Mouse (Mus musculus) intestine, postnatal 0 days (tissue): ENCODE results near the gene Slc11a2. TPM values are rescaled to one million over a fixed set of nuclear protein-coding genes. Genes with fewer than 3 reads are reported as not detected.
"Not testable (repeated sequence)": the region's sequence is repeated elsewhere in the genome, so short reads cannot be mapped to it uniquely, and the experiment has no call there.

Source experiments
- ATAC-seq: fragments of 200-750 bp; cut with Nextera tagmentation; 2 replicates; pipeline ENCODE4 v1.8.0; 2017; ENCODE audit warnings: mild to moderate bottlenecking, moderate TSS enrichment, moderate library complexity
- H3K27ac ChIP-seq: fragments of 300-500 bp; sonication (generic); 2 replicates; pipeline ENCODE4 v1.5.1; 2014; ENCODE audit warnings: mild to moderate bottlenecking, low read depth, low read length, moderate library complexity
- H3K27me3 ChIP-seq: fragments of 300-500 bp; sonication (generic); replicated peaks from 2 replicates; pipeline ENCODE4 v1.6.1; 2014; ENCODE audit warnings: low read length, mixed read lengths; ENCODE audit not compliant: control insufficient read depth, insufficient read depth
- H3K36me3 ChIP-seq: fragments of 300-500 bp; sonication (generic); 2 replicates; pipeline ENCODE4 v1.6.1; 2014; ENCODE audit warnings: mild to moderate bottlenecking, moderate library complexity; ENCODE audit not compliant: control insufficient read depth, insufficient read depth
- H3K4me1 ChIP-seq: fragments of 300-500 bp; sonication (generic); replicated peaks from 2 replicates; pipeline ENCODE4 v1.6.1; 2014; ENCODE audit warnings: antibody characterized with exemption, low read length, mixed read lengths; ENCODE audit not compliant: control insufficient read depth, insufficient read depth
- H3K4me2 ChIP-seq: fragments of 300-500 bp; sonication (generic); replicated peaks from 2 replicates; pipeline ENCODE4 v1.6.1; 2014; ENCODE audit warnings: low read depth, mild to moderate bottlenecking, moderate library complexity
- H3K4me3 ChIP-seq: fragments of 300-500 bp; sonication (generic); 2 replicates; pipeline ENCODE4 v1.5.1; 2014; ENCODE audit warnings: low read depth, low read length
- H3K9ac ChIP-seq: fragments of 300-500 bp; sonication (generic); 2 replicates; pipeline ENCODE4 v1.6.1; 2014; ENCODE audit warnings: mild to moderate bottlenecking, low read depth, low read length
- H3K9me3 ChIP-seq: fragments of 300-500 bp; sonication (generic); 2 replicates; pipeline ENCODE4 v1.6.1; 2016; ENCODE audit warnings: mixed run types; ENCODE audit not compliant: control insufficient read depth
- CTCF ChIP-seq: sonication (generic); IDR thresholded peaks from 2 replicates; pipeline ENCODE4 v1.5.1; 2016; ENCODE audit warnings: low read depth, mild to moderate bottlenecking, control low read depth, antibody characterized with exemption, moderate library complexity
- WGBS: fragments of 180-500 bp; shearing (Covaris S2); extraction: QIAGEN DNeasy Blood & Tissue Kit; methylation state at CpG from one replicate; pipeline ENCODE4 v1.1.7; 2014; 5-methylcytosine and 5-hydroxymethylcytosine counted together
- polyA plus RNA-seq: library from polyadenylated mRNA; unstranded; fragments of >200 nt; fragmentation: Nextera tagmentation; extraction: Ambion mirVana; gene quantifications from 2 replicates; pipeline ENCODE4 v1.2.1, GENCODE M21; 2015

The Slc11a2 gene
- polyA plus RNA-seq, 1 experiment from 2014 or later = 44.7 TPM

- Histone ChIP-seq H3K9ac (no peak overlapping the region), H3K36me3 (no peaks in the 10 kb centered on the region), H3K9me3 (no peaks in the 10 kb centered on the region), H3K4me3 (no peak overlapping the region), H3K4me1 (no peaks in the 10 kb centered on the region), H3K27ac (no peak overlapping the region), H3K27me3 (no peaks in the 10 kb centered on the region), H3K4me2 (no peak overlapping the region)
- TF ChIP-seq CTCF = no peak
- ATAC-seq = peak; percentile 48
- 39% methylated on average over 2 of the region's 2 CpGs for WGBS
Observed at GRCm38 (mm10) chr15:100380104-100380503, 44.8 kb downstream of the Slc11a2 start.

- ATAC-seq = no peak
Observed at GRCm38 (mm10) chr15:100379658-100380057, 45.2 kb downstream of the Slc11a2 start.

GRCm38 (mm10) chr15:100377847-100378505, 46.9 kb downstream of the Slc11a2 start:
- peak; percentile 41 for TF ChIP-seq CTCF
- H3K4me3 ChIP-seq, H3K4me1 ChIP-seq, H3K9me3 ChIP-seq, ATAC-seq, H3K4me2 ChIP-seq, H3K27me3 ChIP-seq, H3K9ac ChIP-seq, H3K36me3 ChIP-seq, H3K27ac ChIP-seq: not testable (repeated sequence)
- 22% methylated on average over 3 of the region's 9 CpGs for WGBS

More at GRCm38 (mm10) chr15:100379658-100380057, 45.2 kb downstream of the Slc11a2 start:
- TF ChIP-seq CTCF = no peak
- Histone ChIP-seq H3K9me3 (no peaks in the 10 kb centered on the region), H3K27ac (no peak overlapping the region), H3K9ac (no peak overlapping the region), H3K4me3 (no peak overlapping the region), H3K4me1 (no peaks in the 10 kb centered on the region), H3K27me3 (no peaks in the 10 kb centered on the region), H3K4me2 (no peak overlapping the region), H3K36me3 (no peaks in the 10 kb centered on the region)
- WGBS = 83% methylated on average over 8 of the region's 8 CpGs

- Histone ChIP-seq H3K9ac (no peak overlapping the region), H3K9me3 (no peaks in the 10 kb centered on the region; the same call in 1 of the 2 replicates), H3K36me3 (no peaks in the 10 kb centered on the region), H3K27me3 (0 out of 2 replicates have a peak, but pooled peaks cover under 1% of the 10 kb centered on the region), H3K4me2 (no peak overlapping the region), H3K4me3 (no peak overlapping the region), H3K27ac (no peak overlapping the region), H3K4me1 (no peaks in the 10 kb centered on the region)
- no peak for ATAC-seq
- TF ChIP-seq CTCF = peak; percentile 80
- WGBS = 33% methylated on average over 5 of the region's 5 CpGs
Observed at GRCm38 (mm10) chr15:100375066-100375465, 49.8 kb downstream of the Slc11a2 start.

GRCm38 (mm10) chr15:100367119-100367518, 57.8 kb downstream of the Slc11a2 start:
- H3K4me1 ChIP-seq = no peaks in the 10 kb centered on the region
- H3K9ac ChIP-seq = no peak overlapping the region
- no peak overlapping the region for H3K4me3 ChIP-seq
- no peak overlapping the region for H3K27ac ChIP-seq
- H3K36me3 ChIP-seq = no peaks in the 10 kb centered on the region
- no peak overlapping the region for H3K4me2 ChIP-seq
- TF ChIP-seq CTCF = no peak
- H3K9me3 ChIP-seq = 0 out of 2 replicates have a peak, but pooled peaks cover 3% of the 10 kb centered on the region
- 76% methylated on average over 7 of the region's 7 CpGs for WGBS
- no peak for ATAC-seq
- H3K27me3 ChIP-seq = 0 out of 2 replicates have a peak, but pooled peaks cover 5% of the 10 kb centered on the region

GRCm38 (mm10) chr15:100365967-100366366, 58.9 kb downstream of the Slc11a2 start:
- not testable (repeated sequence) for H3K4me1 ChIP-seq, H3K9ac ChIP-seq, H3K4me2 ChIP-seq, H3K27ac ChIP-seq, ATAC-seq, H3K27me3 ChIP-seq, H3K36me3 ChIP-seq, H3K9me3 ChIP-seq, H3K4me3 ChIP-seq
- 60% methylated on average over 9 of the region's 9 CpGs for WGBS

- Histone ChIP-seq H3K9ac (no peak within 1 kb of the TSS), H3K4me2 (no peak within 1 kb of the TSS), H3K27me3 (0 out of 2 replicates have a peak, but pooled peaks cover 4% of the 10 kb centered on the region), H3K4me1 (no peaks in the 10 kb centered on the region), H3K36me3 (no peaks in the 10 kb centered on the region), H3K9me3 (0 out of 2 replicates have a peak, but pooled peaks cover 3% of the 10 kb centered on the region), H3K27ac (no peak within 1 kb of the TSS), H3K4me3 (no peak within 1 kb of the TSS)
- ATAC-seq = no peak
- TF ChIP-seq CTCF = no peak
- WGBS = 65% methylated on average over 7 of the region's 7 CpGs
Observed at GRCm38 (mm10) chr15:100364242-100364641, 60.6 kb downstream of the Slc11a2 start, which contains the start of gene Higd1c. Higd1c (plus strand) TSS chr15:100364542.
